Comparison of ENCODE assay signal across 24 mouse cellular contexts in the genomic region with DNA sequence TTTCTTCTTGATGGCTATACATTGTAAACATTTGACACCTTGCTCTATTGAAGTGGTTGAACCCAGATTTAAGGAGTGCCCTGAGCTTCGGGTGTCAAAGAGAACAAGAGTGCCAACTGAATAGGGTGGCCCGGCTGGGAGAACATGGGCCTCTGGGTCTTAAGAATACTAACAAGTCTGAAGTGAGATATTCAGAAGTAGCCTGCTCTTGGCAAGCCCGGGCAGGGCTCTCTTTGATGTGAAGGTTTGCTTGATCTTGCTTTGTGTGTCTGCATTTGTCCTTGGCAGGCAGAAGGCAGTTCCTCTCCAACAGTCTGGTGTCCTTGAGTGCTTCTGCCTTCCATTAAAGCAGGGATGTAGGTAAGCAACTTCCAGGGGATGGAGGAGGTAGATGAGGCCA.
A peak's percentile ranks its signal among the peaks of the same experiment; 100 is the strongest.
DNase-seq lines count a peak whose midpoint lies in the region; ATAC-seq lines count a peak whose summit lies in the region.
"Had no signal": no experiment of that assay in that cellular context is flagged by ENCODE, and none has a peak within 500 bp of the region (broad histone marks: within the 10 kb centered on the region; RNA-seq: fewer than 3 reads in every experiment).

No protein-coding gene starts in this region.

- H3K4me2 ChIP-seq in stomach, embryonic 15.5 days = no peak overlapping the region
- H3K4me2 ChIP-seq: forebrain, embryonic 13.5 days; heart, embryonic 13.5 days; liver, embryonic 15.5 days; neural tube, embryonic 12.5 days had no signal

- peak; percentile 79 for DNase-seq in heart, adult 11 months
- no peak for DNase-seq in heart, postnatal 14 days
- peak; percentile 21 to 23 for DNase-seq in urinary bladder, adult 18-20 months (ENCODE audit: low spot score in 2 of 2)
- DNase-seq in urinary bladder, postnatal 10 days (ENCODE audit: low spot score) = no peak
- DNase-seq in adrenal gland, postnatal 10 days = peak; percentile 53
- DNase-seq in thymus, postnatal 36 days = no peak
- no peak for DNase-seq in spleen, postnatal 10 days (ENCODE audit: low spot score in 2 of 2)
- DNase-seq: cerebellum, postnatal 10 days; embryo, embryonic 11 days; heart, postnatal 4 days; thymus, postnatal 14 days had no signal

- no peak overlapping the region for H3K27ac ChIP-seq in stomach, embryonic 15.5 days
- H3K27ac ChIP-seq: forebrain, embryonic 13.5 days; heart, embryonic 13.5 days; kidney, postnatal 0 days; layer of hippocampus, adult 2 months; limb, embryonic 10.5 days; liver, embryonic 15.5 days; neural tube, embryonic 12.5 days had no signal

- no peaks in the 10 kb centered on the region for H3K27me3 ChIP-seq in stomach, embryonic 15.5 days (replicated peaks)
- H3K27me3 ChIP-seq: forebrain, embryonic 13.5 days; heart, embryonic 13.5 days; liver, embryonic 15.5 days; megakaryocyte, embryonic 14.5 days; neural tube, embryonic 12.5 days had no signal

- no peak overlapping the region for H3K9ac ChIP-seq in stomach, embryonic 15.5 days
- H3K9ac ChIP-seq: forebrain, embryonic 13.5 days; heart, embryonic 13.5 days; liver, embryonic 15.5 days; neural tube, embryonic 12.5 days had no signal

- no peak overlapping the region for H3K4me3 ChIP-seq in stomach, embryonic 15.5 days (replicated peaks)
- H3K4me3 ChIP-seq: forebrain, embryonic 13.5 days; heart, embryonic 13.5 days; layer of hippocampus, adult 2 months; limb, embryonic 10.5 days; liver, embryonic 15.5 days; megakaryocyte, embryonic 14.5 days; neural tube, embryonic 12.5 days had no signal

- 37% methylated on average over 3 of the region's 3 CpGs for WGBS in stomach, embryonic 15.5 days

- H3K36me3 ChIP-seq in stomach, embryonic 15.5 days = no peaks in the 10 kb centered on the region
- H3K36me3 ChIP-seq: heart, embryonic 13.5 days; limb, embryonic 10.5 days; liver, embryonic 15.5 days; neural tube, embryonic 12.5 days had no signal

- H3K4me1 ChIP-seq in stomach, embryonic 15.5 days = no peaks in the 10 kb centered on the region
- H3K4me1 ChIP-seq: forebrain, embryonic 13.5 days; limb, embryonic 10.5 days; liver, embryonic 15.5 days; megakaryocyte, embryonic 14.5 days; neural tube, embryonic 12.5 days had no signal

- no peaks in the 10 kb centered on the region for H3K9me3 ChIP-seq in stomach, embryonic 15.5 days
- H3K9me3 ChIP-seq: limb, embryonic 10.5 days; liver, embryonic 15.5 days; neural tube, embryonic 12.5 days had no signal

- intact Hi-C loops in heart, postnatal 14 days (cut with DNase I) = no loop called here

- ATAC-seq in stomach, embryonic 15.5 days (ENCODE audit: insufficient read depth, low FRiP score, low read depth) = peak; percentile 56; the same call in 1 of the 2 replicates
- ATAC-seq: forebrain, embryonic 13.5 days; hindbrain, embryonic 16.5 days; intestine, postnatal 0 days; lung, postnatal 0 days; midbrain, embryonic 16.5 days had no signal

Comparison
In these comparisons a context has a peak if more than half of its experiments do, and no peak if none do; other contexts are left out.
1. DNase-seq: peak in heart, adult 11 months (single experiment), urinary bladder, adult 18-20 months (2 of 2) and adrenal gland, postnatal 10 days (single experiment); none in heart, postnatal 14 days (0 of 2), urinary bladder, postnatal 10 days (single experiment), thymus, postnatal 36 days (0 of 2) and spleen, postnatal 10 days (0 of 2).